Mouse (Mus musculus): ENCODE data around the gene Fgfr2.

The Fgfr2 gene

GRCm38 (mm10) chr7:131264251-131264650, 1858.9 kb downstream of the Fgfr2 start:
- DNase-seq (ENCODE audit: low read depth, low spot score): no peak

- no peak for DNase-seq (ENCODE audit: low read depth, low spot score)
These were observed 1862.2 kb downstream of the Fgfr2 start for GRCm38 (mm10) chr7:131260946-131261345.

GRCm38 (mm10) chr7:131257309-131257708, 1865.8 kb downstream of the Fgfr2 start:
- no peak for DNase-seq (ENCODE audit: low read depth, low spot score)

- no peak for DNase-seq (ENCODE audit: low read depth, low spot score)
These were observed 1866.3 kb downstream of the Fgfr2 start for GRCm38 (mm10) chr7:131256841-131257240.

GRCm38 (mm10) chr7:131244993-131245392, 1878.2 kb downstream of the Fgfr2 start:
- peak; percentile 57 for DNase-seq (ENCODE audit: low read depth, low spot score)

GRCm38 (mm10) chr7:131236091-131236490, 1887.1 kb downstream of the Fgfr2 start:
- DNase-seq (ENCODE audit: low read depth, low spot score): no peak

GRCm38 (mm10) chr7:131223086-131223485, 1900.1 kb downstream of the Fgfr2 start:
- no peak for DNase-seq (ENCODE audit: low read depth, low spot score)

- no peak for DNase-seq (ENCODE audit: low read depth, low spot score)
These were observed 1935.2 kb downstream of the Fgfr2 start for GRCm38 (mm10) chr7:131187996-131188395.

GRCm38 (mm10) chr7:131187047-131187446, 1936.1 kb downstream of the Fgfr2 start:
- DNase-seq (ENCODE audit: low read depth, low spot score): no peak

- no peak for DNase-seq (ENCODE audit: low read depth, low spot score)
These were observed 1938.8 kb downstream of the Fgfr2 start for GRCm38 (mm10) chr7:131184339-131184738.

GRCm38 (mm10) chr7:131182685-131183084, 1940.5 kb downstream of the Fgfr2 start:
- DNase-seq (ENCODE audit: low read depth, low spot score): peak; percentile 13

GRCm38 (mm10) chr7:131174121-131174520, 1949.0 kb downstream of the Fgfr2 start, which contains the start of gene 5430419D17Rik:
Gene 5430419D17Rik, plus strand, starts transcription at chr7:131174402.
- DNase-seq (ENCODE audit: low read depth, low spot score): no peak

- DNase-seq (ENCODE audit: low read depth, low spot score): no peak
These were observed 1954.1 kb downstream of the Fgfr2 start for GRCm38 (mm10) chr7:131169099-131169498.

GRCm38 (mm10) chr7:131167771-131168170, 1955.4 kb downstream of the Fgfr2 start:
- DNase-seq (ENCODE audit: low read depth, low spot score): no peak

- no peak for DNase-seq (ENCODE audit: low read depth, low spot score)
These were observed 1960.9 kb downstream of the Fgfr2 start for GRCm38 (mm10) chr7:131162251-131162650.

- no peak for DNase-seq (ENCODE audit: low read depth, low spot score)
These were observed 1970.1 kb downstream of the Fgfr2 start for GRCm38 (mm10) chr7:131153044-131153443.

GRCm38 (mm10) chr7:131150179-131150578, 1973.0 kb downstream of the Fgfr2 start:
- DNase-seq (ENCODE audit: low read depth, low spot score): no peak

- no peak for DNase-seq (ENCODE audit: low read depth, low spot score)
These were observed 1976.9 kb downstream of the Fgfr2 start, which contains the start of gene 4933402N03Rik for GRCm38 (mm10) chr7:131146214-131146613. Gene 4933402N03Rik, minus strand, starts transcription at chr7:131146314.

GRCm38 (mm10) chr7:131133181-131133580, 1990.0 kb downstream of the Fgfr2 start:
- no peak for DNase-seq (ENCODE audit: low read depth, low spot score)

- no peak for DNase-seq (ENCODE audit: low read depth, low spot score)
These were observed 1993.1 kb downstream of the Fgfr2 start for GRCm38 (mm10) chr7:131130021-131130420.

- no peak for DNase-seq (ENCODE audit: low read depth, low spot score)
These were observed 2000.8 kb downstream of the Fgfr2 start for GRCm38 (mm10) chr7:131122210-131122807.

GRCm38 (mm10) chr7:131114434-131114833, 2008.7 kb downstream of the Fgfr2 start:
- DNase-seq (ENCODE audit: low read depth, low spot score): no peak

GRCm38 (mm10) chr7:131113676-131114075, 2009.5 kb downstream of the Fgfr2 start:
- DNase-seq (ENCODE audit: low read depth, low spot score): no peak

- DNase-seq (ENCODE audit: low read depth, low spot score): peak; percentile 64
These were observed 2010.7 kb downstream of the Fgfr2 start for GRCm38 (mm10) chr7:131112486-131112885.
